Mouse (Mus musculus) E14TG2a.4 (cell line): ENCODE data around the gene Cep85l.

Experiments used
- H3K27me3 ChIP-seq: 2 replicates; pipeline ENCODE4 v1.6.1; 2014; ENCODE audit warnings: low read length, control low read depth; ENCODE audit not compliant: insufficient read depth
- H3K36me3 ChIP-seq: 2 replicates; pipeline ENCODE4 v1.6.1; 2014; ENCODE audit warnings: low read length, control low read depth; ENCODE audit not compliant: insufficient read depth
- H3K4me1 ChIP-seq: replicated peaks from 2 replicates; pipeline ENCODE4 v1.6.1; 2014; ENCODE audit warnings: low read depth, low read length, control low read depth
- H3K4me3 ChIP-seq: replicated peaks from 2 replicates; pipeline ENCODE4 v1.5.1; 2014; ENCODE audit warnings: mild to moderate bottlenecking, low read length
- H3K9me3 ChIP-seq: 2 replicates; pipeline ENCODE4 v1.6.1; 2014; ENCODE audit warnings: low read length, control low read depth
- CTCF ChIP-seq: conservative IDR thresholded peaks from 2 replicates; pipeline ENCODE4 v1.5.1; 2014; ENCODE audit warnings: low read length
- NANOG ChIP-seq: IDR thresholded peaks from 2 replicates; pipeline ENCODE4 v1.6.1; 2014; ENCODE audit warnings: borderline replicate concordance, low read length, mixed read lengths
- POU5F1 ChIP-seq: IDR thresholded peaks from 2 replicates; pipeline ENCODE4 v1.6.1; 2014; ENCODE audit warnings: low read length, borderline replicate concordance

Cep85l gene

DNA sequence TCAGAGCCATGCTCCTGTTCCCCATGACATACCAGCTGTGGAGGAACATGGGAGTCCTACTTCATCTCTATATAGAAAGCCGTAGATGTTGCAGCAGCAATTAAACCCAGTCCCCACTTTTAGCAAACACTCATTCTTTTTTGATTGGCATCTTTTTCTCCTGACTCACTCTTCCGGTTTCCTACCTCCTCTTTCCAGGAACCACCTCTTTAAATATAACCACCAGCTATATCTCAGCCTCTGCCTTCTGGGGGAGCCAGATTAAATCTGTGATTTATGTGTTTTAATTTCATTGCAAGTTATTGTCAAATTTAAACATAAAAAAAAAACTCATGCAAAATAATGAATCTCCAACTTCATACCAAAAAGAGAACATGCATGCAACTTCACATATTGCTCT is 37.3 kb upstream of the Cep85l start:
- Histone ChIP-seq H3K27me3 (no peaks in the 10 kb centered on the region), H3K4me1 (peaks cover 21% of the 10 kb centered on the region), H3K36me3 (no peaks in the 10 kb centered on the region), H3K9me3 (no peaks in the 10 kb centered on the region), H3K4me3 (no peak overlapping the region)
- TF ChIP-seq POU5F1: no peak
- no peak for TF ChIP-seq NANOG
- no peak for TF ChIP-seq CTCF

DNA sequence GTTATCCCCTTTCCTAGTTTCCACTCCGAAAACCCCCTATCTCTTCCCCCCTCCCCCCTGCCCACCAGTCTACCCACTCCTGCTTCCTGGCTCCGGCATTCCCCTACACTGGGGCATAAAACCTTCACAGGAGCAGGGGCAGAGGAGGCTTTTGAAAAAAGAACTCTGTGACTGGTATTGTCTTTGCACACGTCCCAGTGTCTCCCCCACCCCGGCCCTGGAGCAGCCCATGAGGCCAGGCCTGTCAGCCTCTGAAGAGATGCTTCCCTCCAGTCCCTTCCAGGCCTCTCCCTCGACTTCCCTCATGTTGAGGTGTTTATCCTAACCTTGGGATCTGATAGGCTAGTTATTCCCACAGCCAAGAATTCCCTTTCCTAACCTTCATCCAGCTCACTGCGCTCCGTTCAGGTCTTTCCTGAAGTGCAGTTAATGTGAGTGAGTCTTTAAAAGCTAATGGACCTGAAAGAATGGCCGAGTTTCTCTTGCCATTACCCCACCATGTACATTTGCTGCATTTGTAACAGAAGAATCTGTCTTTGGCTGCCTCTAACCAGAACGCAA is 36.5 kb upstream of the Cep85l start:
- Histone ChIP-seq H3K36me3 (no peaks in the 10 kb centered on the region), H3K4me1 (peaks cover 21% of the 10 kb centered on the region), H3K27me3 (no peaks in the 10 kb centered on the region), H3K4me3 (no peak overlapping the region), H3K9me3 (no peaks in the 10 kb centered on the region)
- TF ChIP-seq POU5F1 (no peak), NANOG (no peak), CTCF (no peak)

DNA sequence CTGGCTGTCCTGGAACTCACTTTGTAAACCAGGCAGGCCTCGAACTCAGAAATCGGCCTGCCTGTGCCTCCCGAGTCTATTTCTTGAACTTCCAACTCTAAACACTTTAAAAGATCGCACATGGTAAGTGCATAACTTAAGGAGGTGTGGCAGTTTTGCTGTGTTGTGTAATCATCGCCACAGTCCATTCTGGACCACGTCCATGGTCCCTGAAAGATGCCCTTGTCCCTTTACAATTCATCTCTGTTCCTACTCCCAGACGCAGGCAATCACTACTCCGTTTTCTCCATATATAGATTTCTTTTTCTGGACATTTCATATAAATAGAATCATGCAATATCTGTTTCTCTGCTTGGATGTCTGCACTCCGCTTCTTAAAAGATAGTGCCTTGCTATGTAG is 35.5 kb upstream of the Cep85l start:
- no peaks in the 10 kb centered on the region for H3K9me3 ChIP-seq
- H3K4me1 ChIP-seq: peaks cover 21% of the 10 kb centered on the region
- no peaks in the 10 kb centered on the region for H3K27me3 ChIP-seq
- no peaks in the 10 kb centered on the region for H3K36me3 ChIP-seq
- no peak overlapping the region for H3K4me3 ChIP-seq
- TF ChIP-seq NANOG (no peak), POU5F1 (no peak), CTCF (no peak)

DNA sequence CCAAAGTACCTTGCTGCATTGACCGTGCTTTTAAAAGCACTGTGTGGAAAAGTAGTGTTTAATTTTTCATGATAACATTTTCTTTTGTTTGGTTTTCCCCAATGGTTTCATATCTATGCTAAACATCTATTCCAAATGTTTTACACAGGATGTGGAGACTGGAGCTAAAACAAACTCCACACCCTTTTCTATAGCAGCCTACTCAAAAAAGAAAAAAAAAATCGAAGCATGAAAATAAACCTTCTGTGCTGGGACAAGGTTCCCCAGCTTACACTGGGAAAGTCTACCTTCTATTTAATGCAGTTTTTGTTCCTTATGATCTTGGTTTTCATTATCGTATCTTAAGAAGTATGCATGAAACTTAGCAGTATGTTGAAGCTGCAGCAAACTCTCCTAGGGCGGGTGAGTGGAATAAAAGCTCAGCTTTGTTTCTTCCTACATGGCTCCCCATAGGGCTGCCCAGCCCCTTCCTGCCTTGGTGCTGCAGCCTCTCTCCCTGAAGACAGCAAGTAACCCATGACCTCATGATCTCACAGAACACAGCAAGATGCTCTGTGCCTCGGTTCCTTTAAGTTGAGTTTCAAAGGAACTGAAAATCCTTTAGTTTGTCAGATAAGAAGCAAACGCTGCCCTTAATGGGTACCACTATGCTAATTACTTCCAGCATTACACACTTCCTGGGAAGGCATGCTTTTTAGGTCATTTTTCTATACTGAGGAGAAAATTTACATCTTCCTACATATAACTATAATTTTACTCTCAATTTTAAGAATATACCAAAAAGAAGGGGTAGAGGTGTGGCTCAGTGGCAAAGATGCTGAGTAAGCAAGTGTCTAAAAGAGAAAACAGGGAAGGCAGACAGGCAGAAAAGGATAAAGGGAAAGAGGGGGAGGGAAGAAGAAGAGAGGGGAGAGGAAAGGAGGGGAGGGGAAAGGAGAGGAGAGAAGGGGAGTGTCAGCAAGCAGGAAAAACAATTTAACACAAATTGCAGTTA is 34.6 kb upstream of the Cep85l start:
- no peak for TF ChIP-seq POU5F1
- TF ChIP-seq NANOG: no peak
- H3K36me3 ChIP-seq: no peaks in the 10 kb centered on the region
- H3K9me3 ChIP-seq: no peaks in the 10 kb centered on the region
- no peaks in the 10 kb centered on the region for H3K27me3 ChIP-seq
- H3K4me1 ChIP-seq: peaks cover 21% of the 10 kb centered on the region
- no peak overlapping the region for H3K4me3 ChIP-seq

DNA sequence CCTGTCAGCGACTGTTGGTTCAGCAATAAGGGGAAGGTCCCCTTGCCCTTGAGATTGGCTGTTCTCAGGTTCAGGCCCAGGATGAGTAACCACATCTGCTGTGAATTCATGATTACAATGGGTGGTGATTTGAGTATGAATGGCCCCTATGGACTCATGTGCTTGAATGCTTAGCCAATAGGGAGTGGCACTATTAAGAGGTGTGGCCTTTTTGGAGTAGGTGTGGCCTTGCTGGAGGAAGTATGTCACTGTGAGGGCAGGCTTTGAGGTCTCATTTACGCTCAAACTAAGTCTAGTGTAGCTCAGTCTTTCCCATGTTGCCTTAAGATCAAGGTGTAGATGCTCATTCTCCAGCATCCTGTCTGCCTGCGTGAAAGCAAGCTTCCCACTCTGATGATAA is 33.2 kb upstream of the Cep85l start:
- H3K27me3 ChIP-seq: no peaks in the 10 kb centered on the region
- no peaks in the 10 kb centered on the region for H3K9me3 ChIP-seq
- no peak for TF ChIP-seq POU5F1
- peak; percentile 46; the same call in 1 of the 2 replicates for TF ChIP-seq NANOG
- no peak for TF ChIP-seq CTCF
- peaks cover 21% of the 10 kb centered on the region for H3K4me1 ChIP-seq
- H3K36me3 ChIP-seq: no peaks in the 10 kb centered on the region
- no peak overlapping the region for H3K4me3 ChIP-seq

DNA sequence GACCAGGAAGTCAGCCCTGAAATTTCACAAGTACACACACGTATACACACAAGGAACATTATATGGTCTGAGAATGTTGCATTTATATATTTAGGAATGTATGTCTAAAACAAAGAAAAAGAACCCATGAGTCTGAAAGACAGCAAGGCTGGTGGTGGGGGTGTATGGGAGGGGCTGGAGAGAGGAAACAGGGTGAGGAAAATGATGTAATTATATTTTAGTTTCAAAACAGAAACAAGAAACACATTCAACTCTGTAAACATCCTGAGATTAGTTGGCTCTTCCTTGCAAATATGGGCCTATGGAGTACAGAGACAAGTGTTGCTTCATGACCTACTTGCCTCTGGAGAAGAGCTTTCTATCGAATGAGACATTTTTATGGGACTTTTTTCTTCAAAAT is 32.4 kb upstream of the Cep85l start:
- H3K27me3 ChIP-seq: no peaks in the 10 kb centered on the region
- H3K9me3 ChIP-seq: no peaks in the 10 kb centered on the region
- H3K4me3 ChIP-seq: no peak overlapping the region
- H3K4me1 ChIP-seq: peaks cover 21% of the 10 kb centered on the region
- no peaks in the 10 kb centered on the region for H3K36me3 ChIP-seq
- no peak for TF ChIP-seq POU5F1
- no peak for TF ChIP-seq CTCF
- TF ChIP-seq NANOG: no peak

DNA sequence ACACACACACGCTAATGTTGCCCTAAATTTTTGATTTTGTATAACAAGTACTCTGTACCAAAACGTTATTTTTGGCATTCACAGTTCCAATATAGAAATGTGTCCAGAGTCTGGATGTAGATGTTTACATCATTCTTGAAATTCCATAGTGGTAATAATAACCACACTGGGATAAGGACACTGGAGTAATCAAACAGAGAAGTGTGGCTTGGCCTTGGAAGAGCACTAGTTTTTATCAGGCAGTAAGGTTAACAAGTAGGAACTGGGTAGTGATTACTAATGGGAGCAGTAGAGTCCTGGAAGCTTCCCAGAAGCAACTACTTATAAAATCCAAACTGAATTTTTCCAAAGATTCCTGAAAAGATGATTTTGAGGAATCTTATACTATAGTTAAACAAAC is 31.1 kb upstream of the Cep85l start:
- Histone ChIP-seq H3K27me3 (no peaks in the 10 kb centered on the region), H3K4me1 (peaks cover 21% of the 10 kb centered on the region), H3K36me3 (no peaks in the 10 kb centered on the region), H3K4me3 (no peak overlapping the region), H3K9me3 (no peaks in the 10 kb centered on the region)
- TF ChIP-seq POU5F1 (no peak), CTCF (no peak), NANOG (no peak)

DNA sequence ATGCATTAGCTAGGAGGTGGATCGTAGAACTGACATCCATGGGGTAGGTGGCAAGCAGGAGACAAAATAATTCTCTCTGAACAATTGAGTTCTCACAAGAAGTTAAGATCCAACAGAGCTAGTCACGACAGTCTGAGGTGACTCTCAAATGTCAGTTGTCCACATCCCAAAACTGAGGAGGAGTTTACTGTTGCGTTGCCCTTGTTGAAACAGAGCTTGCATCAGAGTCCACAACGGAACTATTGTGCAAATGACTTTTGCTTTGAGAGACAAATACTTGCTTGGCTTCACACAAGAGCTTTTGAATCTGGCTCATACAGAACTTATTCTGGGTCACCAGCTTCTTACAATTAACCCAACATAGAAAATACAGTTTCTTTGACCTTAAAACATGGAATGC is 27.7 kb upstream of the Cep85l start:
- H3K4me1 ChIP-seq: no peaks in the 10 kb centered on the region
- no peaks in the 10 kb centered on the region for H3K9me3 ChIP-seq
- no peaks in the 10 kb centered on the region for H3K36me3 ChIP-seq
- H3K4me3 ChIP-seq: no peak overlapping the region
- TF ChIP-seq POU5F1 (no peak), CTCF (no peak), NANOG (no peak)
- H3K27me3 ChIP-seq: no peaks in the 10 kb centered on the region

DNA sequence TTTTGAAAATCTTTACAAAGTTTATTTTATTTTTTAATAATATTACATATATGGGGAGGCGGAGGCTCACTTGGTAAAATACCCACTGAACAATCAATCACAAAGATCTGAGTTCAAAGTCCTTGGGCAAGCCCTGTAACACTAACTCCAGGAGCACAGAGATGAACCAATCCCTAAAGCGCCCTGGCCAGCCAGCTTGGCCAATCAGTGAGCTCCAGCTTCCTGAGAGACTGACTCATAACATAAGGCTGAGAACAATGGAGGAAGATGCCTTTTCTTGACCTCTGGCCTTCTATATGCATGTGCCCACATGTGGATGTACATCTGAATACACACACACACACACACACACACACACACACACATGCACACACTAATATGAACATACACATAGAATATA is 27.1 kb upstream of the Cep85l start:
- no peak overlapping the region for H3K4me3 ChIP-seq
- TF ChIP-seq POU5F1 (no peak), CTCF (no peak), NANOG (no peak)
- H3K27me3 ChIP-seq: no peaks in the 10 kb centered on the region
- peaks cover 3% of the 10 kb centered on the region; the same call in 1 of the 2 replicates for H3K9me3 ChIP-seq
- no peaks in the 10 kb centered on the region for H3K36me3 ChIP-seq
- no peaks in the 10 kb centered on the region for H3K4me1 ChIP-seq
